Mouse (Mus musculus): ENCODE data around the gene Psmb8.
A peak's percentile ranks its signal among the peaks of the same experiment; 100 is the strongest.
"Not testable (repeated sequence)": the region's sequence is repeated elsewhere in the genome, so short reads cannot be mapped to it uniquely, and the experiment has no call there.

DNA sequence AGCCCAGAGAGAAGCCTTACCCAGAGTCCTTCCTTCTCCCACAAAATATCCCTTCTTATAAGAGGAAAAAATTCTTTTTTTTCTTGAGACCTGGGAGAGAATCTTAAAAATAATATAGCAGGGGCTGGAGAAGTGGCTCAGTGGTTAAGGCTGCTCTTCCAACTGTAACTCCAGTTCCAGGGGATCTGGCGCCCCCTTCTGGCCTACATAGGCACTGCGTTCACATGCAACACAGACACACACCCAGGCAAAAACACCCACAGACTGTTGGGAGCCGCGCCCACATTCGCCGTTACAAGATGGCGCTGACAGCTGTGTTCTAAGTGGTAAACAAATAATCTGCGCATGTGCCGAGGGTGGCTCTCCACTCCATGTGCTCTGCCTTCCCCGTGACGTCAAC lies 21.6 kb downstream of the Psmb8 start:
- peak; percentile 67 for TF ChIP-seq CTCF (IDR thresholded peaks at IDR 0.05)
- not testable (repeated sequence) for TF ChIP-seq EP300 (IDR thresholded peaks at IDR 0.05)

Measured in lung, postnatal 0 days (tissue).